23 mouse cellular contexts compared by ENCODE assay signal in genomic region chr17:24766266-24766875, GRCm38 (mm10). TPM values are rescaled to one million over a fixed set of nuclear protein-coding genes. Genes with fewer than 3 reads are reported as not detected.
DNase-seq lines count a peak whose midpoint lies in the region; ATAC-seq and TF ChIP-seq lines count a peak whose summit lies in the region.
"Had no signal": no experiment of that assay in that cellular context is flagged by ENCODE, and none has a peak within 500 bp of the region (broad histone marks: within the 10 kb centered on the region; RNA-seq: fewer than 3 reads in every experiment).

No protein-coding gene starts in this region.

- ATAC-seq in liver, embryonic 12.5 days, result no peak
- ATAC-seq in embryonic facial prominence, embryonic 14.5 days (ENCODE audit: low read depth), result no peak; the same call in 1 of the 2 replicates
- peak; percentile 55 for ATAC-seq in kidney, embryonic 15.5 days (replicated peaks; ENCODE audit: low FRiP score)
- ATAC-seq: intestine, postnatal 0 days; liver, postnatal 0 days had no signal

- H3K4me3 ChIP-seq in liver, adult 2 months (ENCODE audit: insufficient read depth, low read depth, low read length), result no peak overlapping the region
- H3K4me3 ChIP-seq in liver, embryonic 12.5 days, result no peak overlapping the region
- no peak overlapping the region for H3K4me3 ChIP-seq in embryonic facial prominence, embryonic 14.5 days (ENCODE audit: low read depth, low read length)
- H3K4me3 ChIP-seq in kidney, embryonic 15.5 days (replicated peaks), result no peak overlapping the region
- no peak overlapping the region for H3K4me3 ChIP-seq in thymus, adult 2 months (ENCODE audit: control insufficient read depth, insufficient read depth, low read length)
- H3K4me3 ChIP-seq: heart, embryonic 15.5 days; hindbrain, embryonic 13.5 days; neural tube, embryonic 12.5 days had no signal

- H3K4me1 ChIP-seq in liver, adult 2 months (ENCODE audit: control insufficient read depth, insufficient read depth, low read length), result no peaks in the 10 kb centered on the region
- no peaks in the 10 kb centered on the region; the same call in 1 of the 2 replicates for H3K4me1 ChIP-seq in liver, embryonic 12.5 days
- peaks cover 26% of the 10 kb centered on the region for H3K4me1 ChIP-seq in embryonic facial prominence, embryonic 14.5 days (ENCODE audit: control insufficient read depth, insufficient read depth, low read length)
- peaks cover 63% of the 10 kb centered on the region for H3K4me1 ChIP-seq in kidney, embryonic 15.5 days
- H3K4me1 ChIP-seq in thymus, adult 2 months (replicated peaks; ENCODE audit: control insufficient read depth, insufficient read depth, low read length), result no peaks in the 10 kb centered on the region
- H3K4me1 ChIP-seq: hindbrain, embryonic 13.5 days; neural tube, embryonic 12.5 days had no signal

- no peak for TF ChIP-seq POLR2A in liver, adult 2 months (IDR thresholded peaks at IDR 0.05; ENCODE audit: extremely low read depth, insufficient read depth, low read length)
- no peak for TF ChIP-seq POLR2A in thymus, adult 2 months (IDR thresholded peaks at IDR 0.05; ENCODE audit: control insufficient read depth, extremely low read depth, insufficient read depth, low read length, poor library complexity)

- H3K9ac ChIP-seq in liver, adult 2 months (ENCODE audit: low read depth, low read length), result no peak overlapping the region
- H3K9ac ChIP-seq in liver, embryonic 12.5 days, result no peak overlapping the region
- no peak overlapping the region for H3K9ac ChIP-seq in embryonic facial prominence, embryonic 14.5 days (ENCODE audit: low read depth, low read length)
- no peak overlapping the region for H3K9ac ChIP-seq in kidney, embryonic 15.5 days
- H3K9ac ChIP-seq: heart, embryonic 15.5 days; hindbrain, embryonic 13.5 days; liver, postnatal 0 days; neural tube, embryonic 12.5 days had no signal

- H3K27ac ChIP-seq in liver, adult 2 months (replicated peaks; ENCODE audit: insufficient read depth, low read depth, low read length), result no peak overlapping the region
- no peak overlapping the region for H3K27ac ChIP-seq in liver, embryonic 12.5 days
- no peak overlapping the region; the same call in 1 of the 2 replicates for H3K27ac ChIP-seq in embryonic facial prominence, embryonic 14.5 days (replicated peaks; ENCODE audit: low read depth, low read length)
- H3K27ac ChIP-seq in kidney, embryonic 15.5 days, result peak overlapping the region; percentile 90
- no peak overlapping the region for H3K27ac ChIP-seq in thymus, adult 2 months (ENCODE audit: control insufficient read depth, insufficient read depth, low read length)
- H3K27ac ChIP-seq: heart, embryonic 15.5 days; hindbrain, embryonic 13.5 days; neural tube, embryonic 12.5 days; stomach, postnatal 0 days had no signal

- WGBS in liver, adult 2 months, result 58% methylated on average over 12 of the region's 12 CpGs
- WGBS in liver, embryonic 12.5 days (ENCODE audit: insufficient replicate concordance), result 27% methylated on average over 12 of the region's 12 CpGs
- 21% methylated on average over 12 of the region's 12 CpGs for WGBS in embryonic facial prominence, embryonic 14.5 days
- 9% methylated on average over 12 of the region's 12 CpGs for WGBS in kidney, embryonic 15.5 days
- WGBS in thymus, adult 2 months, result 50% methylated on average over 12 of the region's 12 CpGs

- H3K9me3 ChIP-seq in liver, embryonic 12.5 days (replicated peaks), result no peaks in the 10 kb centered on the region
- H3K9me3 ChIP-seq in embryonic facial prominence, embryonic 14.5 days (ENCODE audit: control insufficient read depth, low read length), result no peaks in the 10 kb centered on the region
- no peaks in the 10 kb centered on the region for H3K9me3 ChIP-seq in kidney, embryonic 15.5 days (replicated peaks)
- H3K9me3 ChIP-seq: heart, embryonic 15.5 days; hindbrain, embryonic 13.5 days; neural tube, embryonic 12.5 days had no signal

- no peaks in the 10 kb centered on the region for H3K36me3 ChIP-seq in liver, adult 2 months (ENCODE audit: control insufficient read depth, insufficient read depth, low read length)
- H3K36me3 ChIP-seq in liver, embryonic 12.5 days, result no peaks in the 10 kb centered on the region
- no peaks in the 10 kb centered on the region for H3K36me3 ChIP-seq in embryonic facial prominence, embryonic 14.5 days (ENCODE audit: control insufficient read depth, insufficient read depth, low read length)
- H3K36me3 ChIP-seq in kidney, embryonic 15.5 days, result no peaks in the 10 kb centered on the region
- no peaks in the 10 kb centered on the region for H3K36me3 ChIP-seq in thymus, adult 2 months (ENCODE audit: control insufficient read depth, insufficient read depth, low read length)
- H3K36me3 ChIP-seq: heart, embryonic 15.5 days; hindbrain, embryonic 13.5 days; neural tube, embryonic 12.5 days had no signal

- DNase-seq in liver, adult 2 months (ENCODE audit: extremely low read depth, low read depth, low spot score), result peak; percentile 39
- peak; percentile 32 for DNase-seq in embryonic facial prominence, embryonic 14.5 days (ENCODE audit: low spot score)
- peak; percentile 26 for DNase-seq in yolk sac, embryonic 10.5 days (ENCODE audit: low spot score)
- DNase-seq in spleen, postnatal 14 days (ENCODE audit: low spot score in 2 of 2), result no peak
- DNase-seq in thymus, adult 2 months, result no peak
- DNase-seq: cerebellum, postnatal 14 days; embryo, embryonic 11 days; gastrocnemius, postnatal 14 days; liver, postnatal 0 days; lung, postnatal 36 days; right cerebral cortex, postnatal 25 days; thymus, postnatal 25 days had no signal

- no peak for TF ChIP-seq CTCF in liver, adult 2 months (IDR thresholded peaks at IDR 0.05; ENCODE audit: low read depth, low read length)
- no peak for TF ChIP-seq CTCF in thymus, adult 2 months (IDR thresholded peaks at IDR 0.05; ENCODE audit: borderline replicate concordance, control insufficient read depth, extremely low read depth, insufficient read depth, low read length, poor library complexity)

- no peaks in the 10 kb centered on the region for H3K27me3 ChIP-seq in liver, adult 2 months (ENCODE audit: control insufficient read depth, insufficient read depth, low read length)
- H3K27me3 ChIP-seq in liver, embryonic 12.5 days (replicated peaks), result peaks cover 79% of the 10 kb centered on the region
- no peaks in the 10 kb centered on the region for H3K27me3 ChIP-seq in embryonic facial prominence, embryonic 14.5 days (replicated peaks; ENCODE audit: control insufficient read depth, insufficient read depth, low read length)
- no peaks in the 10 kb centered on the region for H3K27me3 ChIP-seq in kidney, embryonic 15.5 days
- H3K27me3 ChIP-seq in thymus, adult 2 months (ENCODE audit: control insufficient read depth, insufficient read depth, low read length), result no peaks in the 10 kb centered on the region; the same call in 1 of the 2 replicates
- H3K27me3 ChIP-seq: neural tube, embryonic 12.5 days had no signal

- H3K4me2 ChIP-seq in liver, embryonic 12.5 days, result no peak overlapping the region
- H3K4me2 ChIP-seq in embryonic facial prominence, embryonic 14.5 days (ENCODE audit: low read depth, low read length), result no peak overlapping the region
- peak overlapping the region; percentile 35 for H3K4me2 ChIP-seq in kidney, embryonic 15.5 days
- H3K4me2 ChIP-seq: heart, embryonic 15.5 days; hindbrain, embryonic 13.5 days; neural tube, embryonic 12.5 days had no signal

- H3K79me2 ChIP-seq in liver, adult 2 months (ENCODE audit: control insufficient read depth, insufficient read depth, low read length), result no peaks in the 10 kb centered on the region

RNA-seq across cellular contexts. Expression of gene Hs3st6, which starts 13.6 kb away (rescaled TPM):
- total RNA-seq in liver, adult 2 months (2014; rRNA removed), result 0.74 and 1.2 TPM in 2 replicates
- 2.3 and 3.9 TPM in 2 replicates for polyA plus RNA-seq in liver, adult 2 months (2012; rRNA removed)
- polyA plus RNA-seq in liver, embryonic 12.5 days (2016; fragmentation: Nextera tagmentation; extraction: Ambion mirVana), result not detected in 2 replicates
- polyA plus RNA-seq in embryonic facial prominence, embryonic 14.5 days (2014; fragmentation: Nextera tagmentation; extraction: Ambion mirVana), result 10.1 and 11.7 TPM in 2 replicates
- polyA plus RNA-seq in kidney, embryonic 15.5 days (2015; fragmentation: Nextera tagmentation; extraction: Ambion mirVana), result 26.0 and 28.4 TPM in 2 replicates
- 15.5 and 15.6 TPM in 2 replicates for polyA plus RNA-seq in thymus, adult 2 months (2012; rRNA removed)
- total RNA-seq: gastrocnemius, postnatal 14 days; layer of hippocampus, postnatal 14 days; monocyte, adult 5-6 weeks had no signal

RNA-seq across cellular contexts. Expression of gene Msrb1, which starts 29.9 kb away (rescaled TPM):
- 184 and 192 TPM in 2 replicates for total RNA-seq in liver, adult 2 months (2014; rRNA removed)
- 447 and 506 TPM in 2 replicates for polyA plus RNA-seq in liver, adult 2 months (2012; rRNA removed)
- polyA plus RNA-seq in liver, embryonic 12.5 days (2016; fragmentation: Nextera tagmentation; extraction: Ambion mirVana), result 20.8 and 21.6 TPM in 2 replicates
- 28.7 and 30.3 TPM in 2 replicates for polyA plus RNA-seq in embryonic facial prominence, embryonic 14.5 days (2014; fragmentation: Nextera tagmentation; extraction: Ambion mirVana)
- polyA plus RNA-seq in kidney, embryonic 15.5 days (2015; fragmentation: Nextera tagmentation; extraction: Ambion mirVana), result 29.9 and 31.8 TPM in 2 replicates
- polyA plus RNA-seq in thymus, adult 2 months (2012; rRNA removed), result 90.7 and 91.5 TPM in 2 replicates

RNA-seq across cellular contexts. Expression of gene Meiob, which starts 37.7 kb away (rescaled TPM):
- 4.9 and 6.7 TPM in 2 replicates for total RNA-seq in liver, adult 2 months (2014; rRNA removed)
- polyA plus RNA-seq in liver, adult 2 months (2012; rRNA removed), result 0.59 and 0.75 TPM in 2 replicates
- polyA plus RNA-seq in liver, embryonic 12.5 days (2016; fragmentation: Nextera tagmentation; extraction: Ambion mirVana), result 1.5 TPM in 2 replicates
- polyA plus RNA-seq in embryonic facial prominence, embryonic 14.5 days (2014; fragmentation: Nextera tagmentation; extraction: Ambion mirVana), result not detected in 2 replicates
- polyA plus RNA-seq in kidney, embryonic 15.5 days (2015; fragmentation: Nextera tagmentation; extraction: Ambion mirVana), result 0.13 TPM in 1 of 2 replicates, not detected in the other
- not detected in 2 replicates for polyA plus RNA-seq in thymus, adult 2 months (2012; rRNA removed)
- total RNA-seq: gastrocnemius, postnatal 14 days; layer of hippocampus, postnatal 14 days; left cerebral cortex, postnatal 14 days; monocyte, adult 5-6 weeks had no signal
- polyA plus RNA-seq: heart, embryonic 15.5 days; hindbrain, embryonic 13.5 days; limb, embryonic 14.5 days; neural tube, embryonic 12.5 days had no signal

RNA-seq across cellular contexts. Expression of gene Rpl3l, which starts 38.8 kb away (rescaled TPM):
- 0.46 TPM in 1 of 2 replicates, not detected in the other for total RNA-seq in liver, adult 2 months (2014; rRNA removed)
- not detected in 2 replicates for polyA plus RNA-seq in liver, adult 2 months (2012; rRNA removed)
- not detected in 2 replicates for polyA plus RNA-seq in liver, embryonic 12.5 days (2016; fragmentation: Nextera tagmentation; extraction: Ambion mirVana)
- polyA plus RNA-seq in embryonic facial prominence, embryonic 14.5 days (2014; fragmentation: Nextera tagmentation; extraction: Ambion mirVana), result 0.39 TPM in 1 of 2 replicates, not detected in the other
- polyA plus RNA-seq in kidney, embryonic 15.5 days (2015; fragmentation: Nextera tagmentation; extraction: Ambion mirVana), result not detected in 2 replicates
- 0.20 and 7.2 TPM in 2 replicates for polyA plus RNA-seq in thymus, adult 2 months (2012; rRNA removed)
- polyA plus RNA-seq: hindbrain, embryonic 13.5 days; intestine, postnatal 0 days; limb, embryonic 14.5 days; neural tube, embryonic 12.5 days had no signal

RNA-seq across cellular contexts. Expression of gene Ndufb10, which starts 42.1 kb away (rescaled TPM):
- total RNA-seq in liver, adult 2 months (2014; rRNA removed), result 290 TPM in 2 replicates
- 265 and 300 TPM in 2 replicates for polyA plus RNA-seq in liver, adult 2 months (2012; rRNA removed)
- 233 and 239 TPM in 2 replicates for polyA plus RNA-seq in liver, embryonic 12.5 days (2016; fragmentation: Nextera tagmentation; extraction: Ambion mirVana)
- 233 and 267 TPM in 2 replicates for polyA plus RNA-seq in embryonic facial prominence, embryonic 14.5 days (2014; fragmentation: Nextera tagmentation; extraction: Ambion mirVana)
- polyA plus RNA-seq in kidney, embryonic 15.5 days (2015; fragmentation: Nextera tagmentation; extraction: Ambion mirVana), result 237 and 238 TPM in 2 replicates
- 237 and 291 TPM in 2 replicates for polyA plus RNA-seq in thymus, adult 2 months (2012; rRNA removed)

Comparison
In these comparisons a context has a peak if more than half of its experiments do, and no peak if none do; other contexts are left out.
1. DNase-seq: peak in liver, adult 2 months (single experiment), embryonic facial prominence, embryonic 14.5 days (single experiment) and yolk sac, embryonic 10.5 days (single experiment); none in spleen, postnatal 14 days (0 of 2) and thymus, adult 2 months (single experiment).